Mouse (Mus musculus): ENCODE results near the gene Ocrl.

Gene Ocrl

DNA sequence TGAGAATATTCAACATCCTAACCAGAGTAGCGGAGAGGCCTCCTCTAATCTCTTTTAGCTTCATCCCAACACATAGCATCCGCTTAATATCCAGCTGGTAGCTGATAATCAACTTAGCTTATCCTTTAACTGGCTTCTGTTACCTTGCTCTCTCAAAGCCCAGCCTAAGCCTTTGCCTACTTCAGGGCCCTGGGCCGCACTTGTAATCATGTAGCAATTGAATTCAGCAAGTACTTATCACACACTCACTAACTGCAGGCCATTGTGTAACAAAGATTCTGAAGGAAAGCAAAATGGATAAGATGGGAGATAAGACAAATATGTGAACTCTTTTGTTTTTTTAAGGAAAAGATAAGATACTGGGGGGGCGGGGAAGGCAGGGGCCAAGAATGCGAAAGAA is 64.9 kb downstream of the Ocrl start:
- in situ Hi-C loops (cut with MboI): no loop called here

DNA sequence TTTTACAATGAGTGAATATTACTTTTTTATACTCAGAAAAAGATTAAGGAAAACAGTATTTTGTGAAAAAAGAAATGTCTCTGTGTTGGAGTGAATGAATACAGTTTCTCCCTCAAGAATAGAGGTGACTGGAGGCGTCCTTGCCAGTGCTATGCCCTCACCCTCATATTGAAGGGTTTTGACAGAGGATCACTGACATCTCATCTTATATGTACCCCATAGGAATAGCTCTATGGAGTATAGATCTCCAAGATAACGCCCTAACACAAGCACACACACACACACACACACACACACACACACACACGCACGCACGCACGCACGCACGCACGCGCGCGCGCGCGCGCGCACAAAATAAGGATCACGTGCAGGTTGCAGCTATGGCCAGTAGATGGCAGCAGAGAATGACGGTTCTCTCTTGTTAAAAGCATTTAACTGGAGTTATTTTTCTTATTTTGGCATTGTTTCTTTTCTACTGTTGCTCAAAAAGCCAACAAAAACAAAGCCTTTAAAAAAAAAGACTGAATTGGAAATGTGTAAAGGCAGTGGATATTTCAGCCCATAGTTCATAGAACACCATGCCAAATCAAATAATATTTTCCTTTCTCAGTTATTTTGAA is 72.9 kb downstream of the Ocrl start:
- in situ Hi-C loops (cut with MboI): no loop called here

DNA sequence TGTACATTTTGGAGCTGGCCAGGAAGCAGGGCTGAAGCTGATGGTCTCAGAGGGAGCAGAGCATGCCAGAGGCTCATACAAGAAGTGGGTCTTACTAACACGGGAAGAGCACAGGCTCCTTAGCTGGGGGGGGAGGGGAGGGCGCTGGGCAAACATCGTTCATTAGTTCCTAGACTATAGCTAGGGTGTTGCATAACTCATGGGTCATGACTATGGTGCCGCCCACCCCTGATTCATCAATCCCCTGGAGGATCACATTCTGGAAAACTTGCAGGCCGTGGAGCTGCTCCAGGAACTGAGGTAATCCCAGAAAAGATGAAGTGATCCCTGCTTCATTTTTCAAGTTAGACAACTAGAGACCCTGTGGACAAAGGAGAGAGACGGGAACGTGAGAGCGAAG is 75.8 kb downstream of the Ocrl start:
- in situ Hi-C loops (cut with MboI): no loop called here

DNA sequence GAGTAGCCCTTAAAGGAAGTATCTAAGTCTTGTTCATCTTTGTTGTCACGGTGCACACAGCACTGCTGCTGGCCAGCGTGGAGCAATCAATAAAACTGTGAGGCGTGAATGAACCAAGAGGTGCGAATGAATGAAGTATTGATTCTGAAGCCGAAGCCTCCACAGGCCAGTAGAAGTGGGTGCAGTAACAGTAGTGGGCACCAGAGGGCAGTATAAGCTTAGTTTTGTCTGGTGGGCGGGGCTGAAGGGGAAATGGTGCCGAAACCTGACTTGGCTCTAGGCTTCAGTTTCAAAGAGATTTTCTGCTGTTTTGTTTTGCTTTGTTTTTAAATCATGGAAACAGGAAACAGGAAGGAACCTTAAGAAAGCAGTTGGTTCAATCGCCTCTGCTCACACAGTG is 80.4 kb downstream of the Ocrl start:
- in situ Hi-C loops (cut with MboI): no loop called here

DNA sequence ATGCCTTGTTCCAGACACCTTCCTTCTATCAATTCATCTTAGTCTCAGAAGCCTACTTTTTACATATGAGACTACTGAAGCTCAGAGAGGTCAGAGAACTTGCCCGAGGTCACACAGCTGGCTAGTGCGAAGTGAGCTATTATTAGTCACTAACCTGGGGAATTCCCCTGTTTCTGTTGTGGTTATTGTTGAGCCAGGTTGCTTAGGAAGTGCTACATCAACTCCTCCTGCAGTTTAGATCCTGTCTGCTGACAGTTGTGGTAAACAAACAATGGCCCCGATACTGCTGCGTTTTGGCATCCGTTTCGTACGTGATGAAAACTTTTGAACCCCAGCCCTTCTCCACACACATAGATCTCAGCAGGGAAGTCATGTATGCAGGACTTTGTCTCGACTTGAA is 86.2 kb downstream of the Ocrl start:
- in situ Hi-C loops (cut with MboI): no loop called here

DNA sequence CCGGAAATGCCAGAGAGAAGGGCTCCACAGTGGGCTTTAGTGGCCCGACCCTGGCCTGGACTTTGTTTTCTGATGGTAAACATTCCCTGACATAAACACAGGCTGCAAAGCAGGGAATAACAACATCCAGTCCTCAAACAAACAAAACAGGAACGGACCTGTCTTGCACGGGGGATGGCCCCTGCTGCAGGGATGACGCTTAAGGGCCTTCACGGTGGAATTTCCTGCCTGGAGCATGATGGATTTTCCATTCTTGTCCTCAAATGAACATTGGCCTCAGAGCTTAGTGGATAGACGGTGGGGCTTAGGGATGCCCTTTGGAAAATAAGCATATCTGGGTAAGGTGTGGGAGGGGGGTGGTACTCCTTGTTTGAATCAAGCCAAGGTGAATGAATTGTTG is 89.0 kb downstream of the Ocrl start:
- in situ Hi-C loops (cut with MboI): no loop called here

DNA sequence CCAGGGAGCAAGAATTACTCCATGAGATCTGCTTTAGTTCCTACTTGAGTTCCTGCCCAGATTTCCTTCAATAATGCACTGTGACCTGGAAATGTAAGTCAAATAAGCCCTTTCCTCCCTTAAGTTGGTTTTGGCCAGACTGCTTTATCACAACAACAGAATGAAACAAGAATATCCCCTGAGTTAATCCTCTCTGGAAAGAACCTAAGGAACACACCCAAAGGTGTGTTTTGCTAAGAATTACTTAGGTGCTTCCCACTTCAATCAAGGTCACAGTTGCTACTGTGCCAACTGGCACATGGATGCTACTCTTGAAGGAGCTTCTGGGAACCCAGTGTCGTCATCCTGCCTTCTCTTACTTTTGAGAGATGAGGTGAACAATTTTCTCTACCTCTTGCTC is 92.6 kb downstream of the Ocrl start:
- in situ Hi-C loops (cut with MboI): no loop called here

DNA sequence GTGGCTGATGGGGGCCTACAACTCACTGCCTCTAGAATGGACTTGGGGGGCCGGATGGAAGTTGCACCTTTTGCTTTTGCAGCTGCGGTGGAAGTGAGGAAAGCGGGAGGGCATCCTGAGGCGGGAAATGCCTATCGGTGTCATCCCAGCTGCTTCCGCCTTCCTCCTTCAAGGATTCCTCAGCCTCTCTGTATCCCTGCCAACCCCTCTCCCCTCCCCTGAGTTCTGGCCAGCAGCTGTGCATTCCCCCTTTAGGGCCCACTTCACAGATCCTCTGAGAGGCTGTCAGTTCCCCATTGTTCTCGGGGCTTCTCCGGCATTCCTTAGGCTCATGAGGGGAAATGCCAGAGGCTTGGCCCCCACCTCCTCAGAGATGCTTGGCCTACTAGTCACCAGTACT is 93.9 kb downstream of the Ocrl start:
- in situ Hi-C loops (cut with MboI): no loop called here

DNA sequence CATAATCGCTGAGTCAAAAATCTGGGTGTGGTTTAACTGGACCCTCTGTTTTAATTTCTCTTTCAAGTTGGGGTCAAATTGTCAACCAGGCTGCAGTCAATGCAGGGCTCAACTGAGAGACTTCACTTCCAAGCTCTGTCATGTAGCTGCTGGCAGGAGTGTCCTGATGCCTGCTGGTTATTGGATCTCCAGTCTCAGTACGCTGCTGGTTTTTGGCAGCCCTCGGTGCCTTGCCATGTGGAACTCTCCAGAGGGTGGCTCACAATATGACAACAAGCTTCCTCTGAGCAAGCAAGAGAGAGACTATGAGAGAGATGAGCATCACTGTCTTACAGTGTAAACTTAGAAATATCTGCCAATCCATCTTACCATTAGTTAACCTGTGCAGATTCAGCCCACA is 99.5 kb downstream of the Ocrl start:
- in situ Hi-C loops (cut with MboI): no loop called here

All from mature B cell (primary cell).